Mouse (Mus musculus): Measurements from ENCODE around the gene Sema6c. TPM values are rescaled to one million over a fixed set of nuclear protein-coding genes. Genes with fewer than 3 reads are reported as not detected.
"Not testable (repeated sequence)": the region's sequence is repeated elsewhere in the genome, so short reads cannot be mapped to it uniquely, and the experiment has no call there.

Sema6c gene
- polyA plus RNA-seq, 1 experiment from 2014 or later: 2.0 TPM

- no peak overlapping the region for H3K4me2 ChIP-seq
- WGBS: 77% methylated on average over 6 of the region's 6 CpGs
- peaks cover 68% of the 10 kb centered on the region for H3K36me3 ChIP-seq
- H3K4me1 ChIP-seq (replicated peaks): no peaks in the 10 kb centered on the region
- no peaks in the 10 kb centered on the region for H3K27me3 ChIP-seq
- H3K9me3 ChIP-seq (replicated peaks): no peaks in the 10 kb centered on the region
- no peak overlapping the region for H3K9ac ChIP-seq
- no peak for ATAC-seq (replicated peaks; ENCODE audit: insufficient number of reproducible peaks, insufficient read depth, low FRiP score, low read depth)
- H3K27ac ChIP-seq: no peak overlapping the region
- no peak overlapping the region for H3K4me3 ChIP-seq
These were observed 34.5 kb downstream of the Sema6c start for GRCm38 (mm10) chr3:95194721-95195135.

GRCm38 (mm10) chr3:95195772-95196171, 35.5 kb downstream of the Sema6c start:
- H3K9me3 ChIP-seq (replicated peaks): no peaks in the 10 kb centered on the region
- H3K4me3 ChIP-seq: no peak overlapping the region
- no peak overlapping the region for H3K4me2 ChIP-seq
- no peak overlapping the region for H3K9ac ChIP-seq
- no peaks in the 10 kb centered on the region for H3K27me3 ChIP-seq
- WGBS: 73% methylated on average over 2 of the region's 2 CpGs
- H3K4me1 ChIP-seq (replicated peaks): no peaks in the 10 kb centered on the region
- ATAC-seq (replicated peaks; ENCODE audit: insufficient number of reproducible peaks, insufficient read depth, low FRiP score, low read depth): no peak
- peaks cover 70% of the 10 kb centered on the region for H3K36me3 ChIP-seq
- no peak overlapping the region for H3K27ac ChIP-seq

- H3K4me2 ChIP-seq: no peak overlapping the region
- no peaks in the 10 kb centered on the region for H3K27me3 ChIP-seq
- H3K4me3 ChIP-seq: no peak overlapping the region
- no peaks in the 10 kb centered on the region for H3K9me3 ChIP-seq (replicated peaks)
- no peak overlapping the region for H3K27ac ChIP-seq
- no peak for ATAC-seq (replicated peaks; ENCODE audit: insufficient number of reproducible peaks, insufficient read depth, low FRiP score, low read depth)
- H3K36me3 ChIP-seq: peaks cover 80% of the 10 kb centered on the region
- 67% methylated on average over 1 of the region's 1 CpGs for WGBS
- H3K9ac ChIP-seq: no peak overlapping the region
- no peaks in the 10 kb centered on the region for H3K4me1 ChIP-seq (replicated peaks)
These were observed 38.8 kb downstream of the Sema6c start for GRCm38 (mm10) chr3:95199101-95199500.

GRCm38 (mm10) chr3:95200132-95200531, 39.9 kb downstream of the Sema6c start:
- Histone ChIP-seq H3K4me3 (no peak overlapping the region), H3K9me3 (replicated peaks) (no peaks in the 10 kb centered on the region), H3K9ac (no peak overlapping the region), H3K4me1 (replicated peaks) (no peaks in the 10 kb centered on the region), H3K27ac (no peak overlapping the region), H3K4me2 (no peak overlapping the region), H3K27me3 (no peaks in the 10 kb centered on the region), H3K36me3 (peaks cover 80% of the 10 kb centered on the region)
- ATAC-seq (replicated peaks; ENCODE audit: insufficient number of reproducible peaks, insufficient read depth, low FRiP score, low read depth): no peak
- 89% methylated on average over 7 of the region's 7 CpGs for WGBS

GRCm38 (mm10) chr3:95200562-95200961, 40.3 kb downstream of the Sema6c start:
- H3K4me1 ChIP-seq (replicated peaks): no peaks in the 10 kb centered on the region
- peaks cover 79% of the 10 kb centered on the region for H3K36me3 ChIP-seq
- WGBS: 75% methylated on average over 2 of the region's 2 CpGs
- H3K4me3 ChIP-seq: no peak overlapping the region
- no peak overlapping the region for H3K9ac ChIP-seq
- no peaks in the 10 kb centered on the region for H3K27me3 ChIP-seq
- no peaks in the 10 kb centered on the region for H3K9me3 ChIP-seq (replicated peaks)
- H3K27ac ChIP-seq: no peak overlapping the region
- H3K4me2 ChIP-seq: no peak overlapping the region
- ATAC-seq (replicated peaks; ENCODE audit: insufficient number of reproducible peaks, insufficient read depth, low FRiP score, low read depth): no peak

- peaks cover 67% of the 10 kb centered on the region for H3K36me3 ChIP-seq
- 86% methylated on average over 6 of the region's 6 CpGs for WGBS
- H3K27ac ChIP-seq: no peak overlapping the region
- H3K9me3 ChIP-seq (replicated peaks): no peaks in the 10 kb centered on the region
- H3K4me2 ChIP-seq: no peak overlapping the region
- H3K27me3 ChIP-seq: no peaks in the 10 kb centered on the region
- ATAC-seq (replicated peaks; ENCODE audit: insufficient number of reproducible peaks, insufficient read depth, low FRiP score, low read depth): no peak
- H3K4me1 ChIP-seq (replicated peaks): no peaks in the 10 kb centered on the region
- no peak overlapping the region for H3K9ac ChIP-seq
- H3K4me3 ChIP-seq: no peak overlapping the region
These were observed 43.6 kb downstream of the Sema6c start for GRCm38 (mm10) chr3:95203880-95204279.

GRCm38 (mm10) chr3:95208286-95208685, 48.0 kb downstream of the Sema6c start:
- Histone ChIP-seq H3K4me2 (no peak overlapping the region), H3K9ac (no peak overlapping the region), H3K27me3 (no peaks in the 10 kb centered on the region), H3K27ac (no peak overlapping the region), H3K4me3 (no peak overlapping the region), H3K9me3 (replicated peaks) (no peaks in the 10 kb centered on the region), H3K4me1 (replicated peaks) (no peaks in the 10 kb centered on the region), H3K36me3 (peaks cover 37% of the 10 kb centered on the region)
- no peak for ATAC-seq (replicated peaks; ENCODE audit: insufficient number of reproducible peaks, insufficient read depth, low FRiP score, low read depth)
- 86% methylated on average over 4 of the region's 4 CpGs for WGBS

- 88% methylated on average over 2 of the region's 2 CpGs for WGBS
- H3K27ac ChIP-seq: no peak overlapping the region
- H3K9ac ChIP-seq: no peak overlapping the region
- no peaks in the 10 kb centered on the region for H3K27me3 ChIP-seq
- no peak overlapping the region for H3K4me3 ChIP-seq
- H3K4me1 ChIP-seq (replicated peaks): no peaks in the 10 kb centered on the region
- no peak overlapping the region for H3K4me2 ChIP-seq
- no peak for ATAC-seq (replicated peaks; ENCODE audit: insufficient number of reproducible peaks, insufficient read depth, low FRiP score, low read depth)
- no peaks in the 10 kb centered on the region for H3K9me3 ChIP-seq (replicated peaks)
- H3K36me3 ChIP-seq: peaks cover 35% of the 10 kb centered on the region
These were observed 50.3 kb downstream of the Sema6c start for GRCm38 (mm10) chr3:95210585-95210984.

- H3K36me3 ChIP-seq: peaks cover 20% of the 10 kb centered on the region
- not testable (repeated sequence) for H3K9ac ChIP-seq; H3K4me2 ChIP-seq; H3K4me1 ChIP-seq (replicated peaks); H3K4me3 ChIP-seq; H3K27ac ChIP-seq; H3K9me3 ChIP-seq (replicated peaks); ATAC-seq (replicated peaks; ENCODE audit: insufficient number of reproducible peaks, insufficient read depth, low FRiP score, low read depth); H3K27me3 ChIP-seq
- 87% methylated on average over 9 of the region's 10 CpGs for WGBS
These were observed 52.8 kb downstream of the Sema6c start for GRCm38 (mm10) chr3:95212889-95213608.

- H3K9ac ChIP-seq: no peak overlapping the region
- no peak overlapping the region for H3K4me2 ChIP-seq
- no peaks in the 10 kb centered on the region for H3K9me3 ChIP-seq (replicated peaks)
- H3K36me3 ChIP-seq: peaks cover 20% of the 10 kb centered on the region
- H3K4me1 ChIP-seq (replicated peaks): peaks cover 14% of the 10 kb centered on the region
- WGBS: 100% methylated on average over 1 of the region's 1 CpGs
- no peaks in the 10 kb centered on the region for H3K27me3 ChIP-seq
- no peak overlapping the region for H3K4me3 ChIP-seq
- H3K27ac ChIP-seq: no peak overlapping the region
- ATAC-seq (replicated peaks; ENCODE audit: insufficient number of reproducible peaks, insufficient read depth, low FRiP score, low read depth): no peak
These were observed 53.3 kb downstream of the Sema6c start for GRCm38 (mm10) chr3:95213609-95213975.

- H3K36me3 ChIP-seq: peaks cover 29% of the 10 kb centered on the region
- peaks cover 14% of the 10 kb centered on the region for H3K4me1 ChIP-seq (replicated peaks)
- peak overlapping the region; percentile 65 for H3K4me2 ChIP-seq
- H3K9me3 ChIP-seq (replicated peaks): no peaks in the 10 kb centered on the region
- H3K4me3 ChIP-seq: peak overlapping the region; percentile 72
- ATAC-seq (replicated peaks; ENCODE audit: insufficient number of reproducible peaks, insufficient read depth, low FRiP score, low read depth): no peak; the same call in none of the 2 replicates
- no peaks in the 10 kb centered on the region for H3K27me3 ChIP-seq
- peak overlapping the region; percentile 99 for H3K27ac ChIP-seq
- H3K9ac ChIP-seq: peak overlapping the region; percentile 87
- 13% methylated on average over 4 of the region's 4 CpGs for WGBS
These were observed 56.5 kb downstream of the Sema6c start for GRCm38 (mm10) chr3:95216655-95217254.
